Mouse (Mus musculus): Measurements from ENCODE around the gene Mroh8.

DNA sequence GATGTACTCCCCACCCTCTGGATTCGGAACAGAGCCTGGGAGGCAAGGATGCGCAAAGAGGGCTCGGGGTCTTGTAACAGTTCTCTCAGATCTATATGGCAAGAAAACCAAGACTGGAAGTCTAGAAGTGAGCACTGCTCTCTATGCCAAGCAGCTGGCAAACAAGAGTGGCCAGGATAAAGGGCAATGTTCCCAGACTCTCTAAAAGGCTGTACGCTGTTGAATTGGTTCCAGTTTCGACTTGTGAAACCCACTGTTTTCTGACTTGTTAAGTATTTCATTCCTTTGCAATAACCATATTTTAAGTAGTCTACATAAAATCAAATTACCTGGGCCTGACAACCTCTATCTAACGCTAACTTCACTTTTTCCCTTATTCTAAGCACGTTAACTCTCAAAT is 67.6 kb downstream of the Mroh8 start:
- no peak for TF ChIP-seq POLR2A (IDR thresholded peaks at IDR 0.05; ENCODE audit: control insufficient read depth, extremely low read depth, insufficient read depth, low read length, poor library complexity)
- TF ChIP-seq CTCF (IDR thresholded peaks at IDR 0.05; ENCODE audit: borderline replicate concordance, control insufficient read depth, extremely low read depth, insufficient read depth, low read length, poor library complexity), result no peak
